Mouse (Mus musculus): ENCODE data around the gene Slc38a9.

The Slc38a9 gene

DNA sequence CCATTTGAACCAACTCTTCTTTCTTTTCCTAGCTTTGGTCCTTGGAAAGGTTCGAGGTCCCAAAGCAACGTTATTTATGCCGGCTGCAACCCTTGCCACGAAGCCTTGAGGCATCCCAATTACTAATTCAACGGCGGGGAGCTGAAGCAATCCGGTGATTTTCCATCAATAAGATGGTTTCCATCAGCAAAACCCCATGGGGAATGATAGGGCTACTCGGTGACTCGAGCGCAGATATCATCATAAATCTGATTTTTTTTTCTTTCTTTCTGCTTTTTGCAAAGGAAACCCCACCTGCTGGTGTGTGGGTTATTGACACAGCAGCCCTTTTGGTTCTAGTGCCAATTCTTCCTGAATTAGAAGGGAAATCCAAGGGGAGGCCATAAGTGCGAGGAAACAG is 111.7 kb downstream of the Slc38a9 start:
- DNase-seq = no peak

DNA sequence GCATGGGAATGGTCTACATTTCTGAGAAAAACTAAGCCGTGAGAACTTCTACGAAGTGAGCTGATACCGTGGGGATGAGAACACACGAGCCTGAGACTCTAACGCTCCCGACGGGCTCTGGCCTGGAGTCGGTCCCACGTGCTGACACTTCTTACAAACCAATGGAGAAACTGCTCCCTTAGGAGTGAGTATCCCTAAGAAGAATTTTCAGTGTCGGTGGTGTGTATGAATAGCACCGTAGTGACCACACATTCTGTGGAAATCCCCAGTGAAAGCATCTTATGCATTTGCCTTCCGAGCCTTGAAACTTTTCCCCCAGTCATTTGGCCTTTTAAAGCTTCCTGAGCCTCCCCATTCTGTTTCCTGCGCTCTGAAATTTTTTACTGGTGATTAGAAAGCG is 112.3 kb downstream of the Slc38a9 start:
- DNase-seq = no peak

DNA sequence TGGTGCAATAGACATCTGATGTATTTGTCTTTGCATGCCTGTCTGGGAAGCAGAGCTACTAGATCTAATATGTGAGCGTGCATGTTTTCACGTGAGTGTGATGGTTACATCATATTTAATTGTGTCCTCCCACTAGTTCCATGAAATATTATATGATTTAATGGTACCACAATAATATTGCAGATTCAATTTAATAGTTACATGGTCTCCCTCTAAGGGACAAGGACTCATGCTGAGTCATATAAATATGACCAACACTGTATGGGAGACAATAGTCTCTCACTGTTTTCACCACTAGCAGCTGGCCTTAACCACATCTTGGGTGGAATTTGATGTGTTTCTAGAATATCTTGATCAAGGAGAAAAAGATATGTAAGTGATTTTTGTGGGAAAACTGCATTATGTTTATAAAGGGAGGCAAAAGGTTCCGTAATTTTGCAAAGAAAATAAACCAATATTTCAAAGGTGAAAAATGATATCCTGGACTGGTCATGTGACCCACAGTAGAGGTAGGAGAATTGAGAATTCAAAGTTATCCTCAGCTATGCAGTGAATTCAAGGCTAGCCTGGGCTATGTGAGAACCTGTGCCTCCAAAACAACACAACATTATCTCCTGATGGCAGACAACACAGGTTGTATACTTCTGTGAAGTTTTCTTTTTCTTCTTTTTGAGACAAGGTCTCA is 113.6 kb downstream of the Slc38a9 start:
- no peak for DNase-seq

DNA sequence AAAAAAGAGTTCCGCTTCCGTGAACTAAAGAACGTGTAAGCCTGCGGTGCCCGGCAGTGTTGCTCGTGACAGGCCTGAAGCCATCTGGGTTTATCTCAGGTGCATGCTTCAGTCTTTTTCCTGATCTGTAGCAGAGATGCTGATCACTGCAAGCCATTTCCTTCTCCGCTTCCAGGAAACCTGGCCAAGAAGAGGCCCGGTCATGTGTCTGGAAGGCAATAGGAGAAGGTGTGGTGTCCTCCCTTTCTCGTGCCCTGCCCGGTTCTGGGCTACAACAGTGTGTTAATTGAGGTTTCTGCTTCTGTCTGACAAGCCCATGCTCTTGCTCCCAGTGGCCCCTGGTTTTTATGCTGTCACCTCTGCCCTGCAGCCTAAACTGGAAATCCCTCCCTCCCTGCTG is 115.3 kb downstream of the Slc38a9 start:
- no peak for DNase-seq

DNA sequence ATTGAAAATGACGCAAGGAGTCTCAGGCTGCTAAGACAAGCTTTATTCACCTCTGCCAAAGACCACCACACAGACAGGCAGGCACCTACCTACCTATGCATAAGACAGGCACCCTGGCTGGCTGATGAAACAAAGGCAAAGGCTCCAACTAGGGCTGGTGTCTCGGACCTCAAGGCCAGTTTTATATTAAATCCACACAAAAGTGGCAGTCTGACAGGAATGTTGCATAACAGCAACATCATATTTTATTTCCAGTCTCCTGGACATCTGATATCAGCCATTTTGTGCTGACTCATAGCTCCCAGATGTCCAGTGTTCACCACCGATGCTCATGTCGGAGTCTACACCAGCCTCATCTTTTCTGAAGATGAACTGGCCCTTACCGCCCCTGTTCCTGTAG is 117.9 kb downstream of the Slc38a9 start:
- no peak for DNase-seq

- no peak for DNase-seq
Observed at GRCm38 (mm10) chr13:112785305-112785704, 124.8 kb downstream of the Slc38a9 start.

DNA sequence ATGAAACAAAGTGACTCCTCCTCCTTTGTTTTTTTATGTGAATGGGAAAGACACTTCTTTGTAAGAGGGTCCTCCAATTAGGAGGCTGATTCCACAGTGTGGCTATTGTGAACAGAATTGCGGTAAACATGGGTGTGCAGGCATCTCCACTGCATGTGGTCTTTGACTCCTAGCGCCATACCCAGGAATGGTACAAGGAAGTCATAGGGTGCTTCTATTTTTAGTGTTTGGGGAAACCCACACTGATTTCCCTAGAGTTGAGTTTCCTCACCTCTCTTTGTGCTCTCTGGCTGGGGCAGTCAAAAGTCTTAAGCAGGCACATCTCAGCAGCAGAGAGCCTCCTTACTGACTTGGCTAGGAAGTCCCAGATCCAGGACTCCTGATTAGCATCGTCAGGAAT is 125.6 kb downstream of the Slc38a9 start:
- no peak for DNase-seq

- DNase-seq = no peak
Observed at GRCm38 (mm10) chr13:112786942-112787533, 126.5 kb downstream of the Slc38a9 start.
